Mouse (Mus musculus): ENCODE measurements around the gene Trub1.

DNA sequence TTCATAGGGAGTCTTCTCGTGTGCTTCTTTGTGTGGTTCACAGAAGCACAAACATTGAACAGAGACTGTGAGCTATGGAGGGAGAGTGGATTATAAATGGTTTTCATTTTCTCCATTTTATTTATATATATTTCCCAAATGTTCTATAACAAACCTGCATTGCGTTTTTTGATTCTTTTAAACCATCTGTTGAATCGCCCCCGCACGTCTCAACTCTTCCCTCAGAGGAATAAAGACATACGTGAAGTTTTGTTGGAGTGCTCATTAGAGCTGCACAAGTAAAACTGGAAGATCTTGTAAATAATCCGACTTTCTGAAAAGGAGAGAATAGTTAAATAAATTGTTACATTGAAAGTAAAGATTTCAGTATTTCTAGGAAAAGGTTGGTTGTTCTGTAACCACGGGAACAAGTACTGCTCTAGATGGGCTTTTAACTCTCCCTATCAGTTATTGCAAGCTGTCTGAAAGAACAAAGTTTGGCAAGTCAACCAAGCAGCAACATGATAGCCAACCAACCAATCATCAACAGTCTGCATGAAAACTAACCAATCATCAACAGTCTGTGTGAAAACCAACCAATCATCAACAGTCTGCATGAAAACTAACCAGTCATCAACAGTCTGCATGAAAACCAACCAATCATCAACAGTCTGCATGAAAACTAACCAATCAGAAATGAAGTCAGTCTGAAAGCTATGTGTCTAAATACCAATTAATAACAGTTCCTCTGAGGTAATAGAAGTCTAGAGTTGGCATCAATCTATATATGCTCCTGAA lies 37.5 kb upstream of the Trub1 start:
- TF ChIP-seq CTCF (IDR thresholded peaks at IDR 0.05; ENCODE audit: low read depth), result no peak
- TF ChIP-seq EP300 (IDR thresholded peaks at IDR 0.05; ENCODE audit: low read depth), result no peak
